Mouse (Mus musculus): ENCODE data around the gene Akirin2.
"Not testable (repeated sequence)": the region's sequence is repeated elsewhere in the genome, so short reads cannot be mapped to it uniquely, and the experiment has no call there.

Akirin2 gene

GRCm38 (mm10) chr4:34581489-34581888, 30.8 kb downstream of the Akirin2 start:
- POLR2A ChIA-PET, result interaction anchor here in 2 of 4 experiments (0.8 to 1.4 kb wide), 7 partner anchors 8 to 55 kb away, joined by 3 to 7 read pairs (median 4); no protein-coding TSS in a partner anchor
- CTCF ChIA-PET, result not testable (repeated sequence)

GRCm38 (mm10) chr4:34581990-34582389, 31.3 kb downstream of the Akirin2 start:
- CTCF ChIA-PET, result no interaction called here
- POLR2A ChIA-PET, result interaction anchor here in 2 of 4 experiments (0.8 to 1.4 kb wide), 9 partner anchors 9 to 55 kb away, joined by 3 to 7 read pairs (median 4); no protein-coding TSS in a partner anchor

- POLR2A ChIA-PET, result interaction anchor here in 2 of 4 experiments (1.1 to 2.0 kb wide), 6 partner anchors 9 to 103 kb away, joined by 3 to 9 read pairs (median 4); no protein-coding TSS in a partner anchor
- CTCF ChIA-PET, result no interaction called here
These were observed 31.7 kb downstream of the Akirin2 start for GRCm38 (mm10) chr4:34582476-34582875.

- POLR2A ChIA-PET, result interaction anchor here in 1 of 4 experiments (1.1 to 2.0 kb wide), 6 partner anchors 10 to 102 kb away, joined by 3 to 9 read pairs (median 4); no protein-coding TSS in a partner anchor
- CTCF ChIA-PET, result no interaction called here
These were observed 32.7 kb downstream of the Akirin2 start for GRCm38 (mm10) chr4:34583427-34583826.

- CTCF ChIA-PET, result no interaction called here
- POLR2A ChIA-PET, result interaction anchor here in 2 of 4 experiments (0.8 to 3.2 kb wide), 4 partner anchors 12 to 301 kb away, joined by 3 to 14 read pairs (median 3); no protein-coding TSS in a partner anchor
These were observed 34.3 kb downstream of the Akirin2 start for GRCm38 (mm10) chr4:34584871-34585607.

GRCm38 (mm10) chr4:34603123-34603522, 52.4 kb downstream of the Akirin2 start:
- ChIA-PET POLR2A (interaction anchor here in 2 of 4 experiments (0.8 to 1.6 kb wide), 3 partner anchors 10 to 34 kb away, joined by 3 to 4 read pairs (median 3); no protein-coding TSS in a partner anchor), CTCF (no interaction called here)

GRCm38 (mm10) chr4:34606658-34607057, 55.9 kb downstream of the Akirin2 start:
- POLR2A ChIA-PET, result interaction anchor here in 2 of 4 experiments (0.6 to 1.7 kb wide), 3 partner anchors 9 to 54 kb away, joined by 3 to 8 read pairs (median 6); no protein-coding TSS in a partner anchor

GRCm38 (mm10) chr4:34613571-34614145, 62.9 kb downstream of the Akirin2 start:
- ChIA-PET CTCF (no interaction called here), POLR2A (interaction anchor here in 2 of 4 experiments (0.6 to 2.5 kb wide), 4 partner anchors 41 to 81 kb away, joined by 3 to 10 read pairs (median 4); no protein-coding TSS in a partner anchor)

More at GRCm38 (mm10) chr4:34606658-34607057, 55.9 kb downstream of the Akirin2 start:
- CTCF ChIA-PET, result interaction anchor here in 1 of 4 experiments (0.7 kb wide), 1 partner anchor 179 kb away, joined by 3 read pairs; no protein-coding TSS in a partner anchor

GRCm38 (mm10) chr4:34614630-34615094, 63.9 kb downstream of the Akirin2 start, which contains the start of the genes Orc3 and Rars2:
Orc3 (minus strand) TSS chr4:34614944.
Rars2 (plus strand) TSS chr4:34614957.
- ChIA-PET CTCF (no interaction called here), POLR2A (interaction anchor here in 3 of 4 experiments (1.0 to 2.6 kb wide), 15 partner anchors 9 to 305 kb away, joined by 3 to 10 read pairs (median 4); no protein-coding TSS in a partner anchor)

GRCm38 (mm10) chr4:34615303-34615702, 64.6 kb downstream of the Akirin2 start:
- POLR2A ChIA-PET, result interaction anchor here in 3 of 4 experiments (0.9 to 2.6 kb wide), 23 partner anchors 8 to 305 kb away, joined by 3 to 10 read pairs (median 5); partner anchors contain the start of gene Akirin2 (in 1 of the 3)
- CTCF ChIA-PET, result no interaction called here

GRCm38 (mm10) chr4:34616146-34616545, 65.4 kb downstream of the Akirin2 start:
- ChIA-PET POLR2A (interaction anchor here in 3 of 4 experiments (1.1 to 2.6 kb wide), 17 partner anchors 10 to 304 kb away, joined by 3 to 10 read pairs (median 6); partner anchors contain the start of gene Akirin2 (in 1 of the 3)), CTCF (interaction anchor here in 1 of 4 experiments (0.5 kb wide), 1 partner anchor 307 kb away, joined by 3 read pairs; no protein-coding TSS in a partner anchor)

Measured in embryonic stem cell, embryonic (primary cell).